Mouse (Mus musculus) thymus, adult 2 months (tissue): ENCODE measurements around the gene Tbx15. TPM values are rescaled to one million over a fixed set of nuclear protein-coding genes. Genes with fewer than 3 reads are reported as not detected.

Experiments used
- DNase-seq: peaks from one replicate; pipeline ENCODE4 v3.0.0; 2021
- H3K27ac ChIP-seq: fragments of 200-500 bp; 2 replicates; pipeline ENCODE4 v1.5.1; 2012; ENCODE audit warnings: low read length, control low read depth; ENCODE audit not compliant: control insufficient read depth, insufficient read depth
- H3K27me3 ChIP-seq: fragments of 200-500 bp; 2 replicates; pipeline ENCODE4 v1.6.1; 2012; ENCODE audit warnings: mild to moderate bottlenecking, low read length, moderate library complexity, mixed read lengths; ENCODE audit not compliant: control insufficient read depth, insufficient read depth
- H3K36me3 ChIP-seq: fragments of 200-500 bp; 2 replicates; pipeline ENCODE4 v1.6.1; 2012; ENCODE audit warnings: mild to moderate bottlenecking, low read length, moderate library complexity; ENCODE audit not compliant: control insufficient read depth, insufficient read depth
- H3K4me1 ChIP-seq: fragments of 200-500 bp; replicated peaks from 2 replicates; pipeline ENCODE4 v1.6.1; 2012; ENCODE audit warnings: low read length; ENCODE audit not compliant: control insufficient read depth, insufficient read depth
- H3K4me3 ChIP-seq: fragments of 200-500 bp; 2 replicates; pipeline ENCODE4 v1.5.1; 2012; ENCODE audit warnings: mild to moderate bottlenecking, low read length, control low read depth, moderate library complexity; ENCODE audit not compliant: control insufficient read depth, insufficient read depth
- CTCF ChIP-seq: fragments of 200-500 bp; IDR thresholded peaks from 2 replicates; pipeline ENCODE4 v1.5.1; 2012; ENCODE audit warnings: mild to moderate bottlenecking, control low read depth, low read length, moderate library complexity, borderline replicate concordance; ENCODE audit not compliant: control insufficient read depth, poor library complexity, insufficient read depth; ENCODE audit errors: extremely low read depth
- POLR2A ChIP-seq: fragments of 200-500 bp; IDR thresholded peaks from 2 replicates; pipeline ENCODE4 v1.6.1; 2012; ENCODE audit warnings: mild to moderate bottlenecking, low read length, control low read depth, moderate library complexity; ENCODE audit not compliant: control insufficient read depth, poor library complexity, insufficient read depth; ENCODE audit errors: extremely low read depth
- WGBS: fragments of 180-500 bp; shearing (Covaris S2); methylation state at CpG from one replicate; pipeline ENCODE4 v1.1.7; 2018; 5-methylcytosine and 5-hydroxymethylcytosine counted together
- polyA plus RNA-seq: library from polyadenylated mRNA; depleted of rRNA; stranded (reverse); fragments of >200 nt; gene quantifications from 2 replicates; pipeline ENCODE4 v1.2.3, GENCODE M21; 2012

Tbx15 gene
- polyA plus RNA-seq, 1 experiment: 0.34 TPM

- no peak for DNase-seq
- WGBS: 1% methylated on average over 73 of the region's 73 CpGs
- Histone ChIP-seq H3K4me3 (no peak overlapping the region), H3K4me1 (no peaks in the 10 kb centered on the region; the same call in none of the 2 replicates), H3K27ac (no peak overlapping the region), H3K27me3 (peaks cover 38% of the 10 kb centered on the region), H3K36me3 (no peaks in the 10 kb centered on the region)
- TF ChIP-seq POLR2A (no peak), CTCF (no peak)
Measured at GRCm38 (mm10) chr3:99253497-99254451, 13.6 kb downstream of the Tbx15 start.

DNA sequence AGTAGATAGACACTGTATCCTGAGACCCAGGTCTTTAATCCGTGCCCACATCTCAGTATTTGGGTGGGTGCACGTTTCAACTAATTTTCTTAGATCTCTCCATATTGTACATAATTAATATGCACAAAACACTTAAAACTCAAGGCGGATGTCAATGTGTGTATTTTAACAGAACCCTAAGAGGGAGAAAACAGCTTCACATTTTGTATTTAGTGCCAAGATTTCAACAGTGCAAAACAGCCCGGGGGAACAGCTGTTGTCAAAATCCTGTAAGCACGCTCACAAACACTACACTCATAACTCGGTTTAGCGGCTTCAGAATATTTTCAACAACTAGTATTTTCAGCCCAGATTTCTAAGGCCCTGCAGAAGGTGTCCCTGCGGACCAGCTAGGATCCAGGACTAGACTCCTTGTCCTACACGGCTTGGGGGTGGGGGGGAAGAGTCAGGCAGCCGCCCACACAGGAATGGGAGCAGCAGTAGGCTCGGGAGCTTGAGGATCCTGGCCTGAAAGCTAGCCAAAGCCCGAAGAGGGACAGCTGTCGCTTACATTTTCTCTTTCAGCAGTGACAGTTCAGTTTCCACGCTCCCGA lies 14.5 kb downstream of the Tbx15 start:
- DNase-seq: no peak
- Histone ChIP-seq H3K4me1 (no peaks in the 10 kb centered on the region; the same call in none of the 2 replicates), H3K27me3 (peaks cover 38% of the 10 kb centered on the region), H3K36me3 (no peaks in the 10 kb centered on the region), H3K4me3 (no peak overlapping the region), H3K27ac (no peak overlapping the region)
- WGBS: 13% methylated on average over 15 of the region's 15 CpGs
- no peak for TF ChIP-seq POLR2A
- TF ChIP-seq CTCF: no peak

GRCm38 (mm10) chr3:99255411-99256365 lies 15.5 kb downstream of the Tbx15 start:
- 17% methylated on average over 11 of the region's 11 CpGs for WGBS
- no peaks in the 10 kb centered on the region; the same call in none of the 2 replicates for H3K4me1 ChIP-seq
- peaks cover 36% of the 10 kb centered on the region for H3K27me3 ChIP-seq

DNA sequence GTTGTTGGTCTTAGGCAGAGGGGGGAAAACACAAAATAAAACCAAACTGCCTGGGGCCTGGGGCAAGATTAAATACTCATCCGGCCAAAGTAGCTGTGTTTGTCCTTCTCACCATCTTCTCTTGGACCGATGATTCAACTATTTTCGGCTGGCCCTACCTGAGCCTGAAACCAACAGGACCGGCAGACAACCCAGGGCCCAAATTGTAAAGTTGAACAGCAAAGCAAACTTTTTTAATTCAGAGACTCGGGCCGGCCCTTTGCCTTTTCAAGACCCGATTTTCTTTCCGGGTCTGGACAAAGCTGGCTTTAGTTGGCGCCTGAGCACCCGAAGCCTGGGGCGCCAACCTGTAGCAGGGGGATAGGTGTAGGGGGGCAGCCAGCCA lies 16.2 kb downstream of the Tbx15 start:
- no peak for DNase-seq
- H3K4me1 ChIP-seq: no peaks in the 10 kb centered on the region; the same call in none of the 2 replicates
- 16% methylated on average over 11 of the region's 11 CpGs for WGBS
- H3K27me3 ChIP-seq: peaks cover 38% of the 10 kb centered on the region
- H3K36me3 ChIP-seq: no peaks in the 10 kb centered on the region
- H3K4me3 ChIP-seq: no peak overlapping the region
- H3K27ac ChIP-seq: no peak overlapping the region
- no peak for TF ChIP-seq CTCF
- TF ChIP-seq POLR2A: no peak

More at GRCm38 (mm10) chr3:99255411-99256365, 15.5 kb downstream of the Tbx15 start:
- Histone ChIP-seq H3K36me3 (no peaks in the 10 kb centered on the region), H3K27ac (no peak overlapping the region), H3K4me3 (no peak overlapping the region)
- TF ChIP-seq POLR2A: no peak
- no peak for TF ChIP-seq CTCF
- DNase-seq: no peak

DNA sequence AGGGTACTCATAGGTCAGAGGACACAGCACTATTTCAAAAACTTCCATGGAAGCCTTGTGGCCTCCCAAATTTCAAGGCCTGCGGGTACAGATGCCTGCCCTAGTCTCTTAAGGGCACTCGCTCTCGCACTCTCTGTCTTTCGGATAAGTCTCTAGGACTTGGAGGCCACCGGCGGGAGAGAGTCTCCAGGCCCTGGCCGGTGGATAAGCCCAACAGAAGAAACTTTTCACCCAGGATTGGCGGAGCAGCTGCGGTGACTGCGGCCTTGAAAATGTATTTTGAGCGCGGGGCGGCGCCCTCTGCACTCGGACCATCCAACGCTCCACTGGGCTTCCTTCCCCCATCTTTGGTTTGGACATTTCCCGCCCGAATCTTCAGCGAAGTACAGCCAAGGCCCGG lies 16.6 kb downstream of the Tbx15 start:
- no peaks in the 10 kb centered on the region; the same call in none of the 2 replicates for H3K4me1 ChIP-seq
- WGBS: 14% methylated on average over 20 of the region's 20 CpGs
- no peaks in the 10 kb centered on the region for H3K36me3 ChIP-seq
- TF ChIP-seq POLR2A: no peak
- no peak for TF ChIP-seq CTCF
- no peak overlapping the region for H3K27ac ChIP-seq
- DNase-seq: no peak
- no peak overlapping the region for H3K4me3 ChIP-seq
- peaks cover 42% of the 10 kb centered on the region for H3K27me3 ChIP-seq
